Mouse (Mus musculus) MEL (cell line): ENCODE data around the gene Nr2c2ap.

Experiments used
- CHD2 ChIP-seq: IDR thresholded peaks from 2 replicates; pipeline ENCODE4 v1.6.1; 2011; ENCODE audit warnings: low read length, improper control_type of control experiment
- CTCF ChIP-seq, 3 experiments: IDR thresholded peaks in 2 of 3; conservative IDR thresholded peaks in 1 of 3; 2 replicates each; pipeline ENCODE4 v1.5.1; 2011 to 2012; ENCODE audit warnings: low read length in 3 of 3, low read depth in 2 of 3, mild to moderate bottlenecking in 2 of 3, improper control_type of control experiment in 1 of 3, inconsistent platforms in 1 of 3, mixed read lengths in 1 of 3, moderate library complexity in 1 of 3; ENCODE audit not compliant: control insufficient read depth in 1 of 3, insufficient read depth in 1 of 3, poor library complexity in 1 of 3, severe bottlenecking in 1 of 3
- GATA1 ChIP-seq: IDR thresholded peaks from 2 replicates; pipeline ENCODE4 v1.6.1; 2011; ENCODE audit warnings: low read depth, low read length, improper control_type of control experiment
- HCFC1 ChIP-seq: IDR thresholded peaks from 2 replicates; pipeline ENCODE4 v1.6.1; 2012; ENCODE audit warnings: low read depth, mild to moderate bottlenecking, inconsistent platforms, low read length, improper control_type of control experiment, moderate library complexity
- MAX ChIP-seq: IDR thresholded peaks from 2 replicates; pipeline ENCODE4 v1.6.1; 2011; ENCODE audit warnings: low read length, improper control_type of control experiment
- MXI1 ChIP-seq: IDR thresholded peaks from 2 replicates; pipeline ENCODE4 v1.6.1; 2011; ENCODE audit warnings: mild to moderate bottlenecking, low read depth, low read length, improper control_type of control experiment
- NRF1 ChIP-seq: IDR thresholded peaks from 2 replicates; pipeline ENCODE4 v1.6.1; 2014; ENCODE audit warnings: low read depth, mild to moderate bottlenecking, inconsistent platforms, low read length, improper control_type of control experiment, moderate library complexity; ENCODE audit not compliant: poor library complexity, insufficient read depth, severe bottlenecking
- POLR2A ChIP-seq, 2 experiments: IDR thresholded peaks; 2 replicates each; pipeline ENCODE4 v1.6.1; 2011 to 2012; ENCODE audit warnings: low read length in 2 of 2, mild to moderate bottlenecking in 2 of 2, control low read depth in 1 of 2, improper control_type of control experiment in 1 of 2, low read depth in 1 of 2, moderate library complexity in 1 of 2; ENCODE audit not compliant: control insufficient read depth in 1 of 2, insufficient read depth in 1 of 2, poor library complexity in 1 of 2
- SIN3A ChIP-seq: IDR thresholded peaks from 2 replicates; pipeline ENCODE4 v1.6.1; 2012; ENCODE audit warnings: low read length, improper control_type of control experiment, inconsistent platforms
- USF1 ChIP-seq: IDR thresholded peaks from 2 replicates; pipeline ENCODE4 v1.6.1; 2014; ENCODE audit warnings: low read depth, mild to moderate bottlenecking, inconsistent platforms, low read length, improper control_type of control experiment, moderate library complexity
- ZC3H11A ChIP-seq: IDR thresholded peaks from 2 replicates; pipeline ENCODE4 v1.6.1; 2012; ENCODE audit warnings: low read depth, mild to moderate bottlenecking, inconsistent platforms, low read length, improper control_type of control experiment

GRCm38 (mm10) chr8:70170116-70170515 is 39.0 kb downstream of the Nr2c2ap start:
- TF ChIP-seq POLR2A (IDR thresholded peaks at IDR 0.05; ENCODE audit: control insufficient read depth in 1 of 2, insufficient read depth in 1 of 2, low read depth in 1 of 2, low read length in 2 of 2, poor library complexity in 1 of 2) (no peak), NRF1 (no peak), CHD2 (no peak), MAX (no peak), USF1 (no peak), SIN3A (no peak), GATA1 (no peak), HCFC1 (no peak), CTCF (IDR thresholded peaks at IDR 0.05 in 2 of 3, conservative IDR thresholded peaks at IDR 0.05 in 1 of 3; ENCODE audit: control insufficient read depth in 1 of 3, insufficient read depth in 1 of 3, low read depth in 2 of 3, low read length in 3 of 3, poor library complexity in 1 of 3, severe bottlenecking in 1 of 3) (no peak), ZC3H11A (no peak), MXI1 (no peak)
